Mouse (Mus musculus) CH12.LX (cell line): ENCODE measurements around the gene Prkcb.

Experiments used
- CHD1 ChIP-seq: IDR thresholded peaks from 2 replicates; pipeline ENCODE4 v1.6.1; 2012; ENCODE audit warnings: low read depth, low read length, improper control_type of control experiment, inconsistent platforms
- CTCF ChIP-seq, 2 experiments: IDR thresholded peaks in 1 of 2; conservative IDR thresholded peaks in 1 of 2; 2 replicates each; pipeline ENCODE4 v1.5.1; 2011 to 2012; ENCODE audit warnings: low read depth in 2 of 2, low read length in 2 of 2, improper control_type of control experiment in 1 of 2, inconsistent platforms in 1 of 2, mild to moderate bottlenecking in 1 of 2, moderate library complexity in 1 of 2
- E2F4 ChIP-seq: IDR thresholded peaks from 2 replicates; pipeline ENCODE4 v1.6.1; 2011; ENCODE audit warnings: low read depth, low read length, improper control_type of control experiment; ENCODE audit not compliant: insufficient replicate concordance
- EP300 ChIP-seq: IDR thresholded peaks from 2 replicates; pipeline ENCODE4 v1.6.1; 2011; ENCODE audit warnings: low read length, improper control_type of control experiment
- JUND ChIP-seq: conservative IDR thresholded peaks from 2 replicates; pipeline ENCODE4 v1.6.1; 2011; ENCODE audit warnings: low read depth, low read length, improper control_type of control experiment
- KAT2A ChIP-seq: IDR thresholded peaks from 2 replicates; pipeline ENCODE4 v1.6.1; 2012; ENCODE audit warnings: low read length, improper control_type of control experiment, inconsistent platforms; ENCODE audit not compliant: insufficient replicate concordance
- MAFK ChIP-seq: IDR thresholded peaks from 2 replicates; pipeline ENCODE4 v1.6.1; 2011; ENCODE audit warnings: low read length, improper control_type of control experiment; ENCODE audit not compliant: insufficient replicate concordance
- MAZ ChIP-seq: IDR thresholded peaks from 2 replicates; pipeline ENCODE4 v1.6.1; 2012; ENCODE audit warnings: low read depth, mild to moderate bottlenecking, inconsistent platforms, low read length, improper control_type of control experiment, moderate library complexity
- MEF2A ChIP-seq: IDR thresholded peaks from 2 replicates; pipeline ENCODE4 v1.6.1; 2014; ENCODE audit warnings: low read depth, mild to moderate bottlenecking, inconsistent platforms, low read length, improper control_type of control experiment, borderline replicate concordance
- NRF1 ChIP-seq: IDR thresholded peaks from 2 replicates; pipeline ENCODE4 v1.6.1; 2014; ENCODE audit warnings: low read depth, mild to moderate bottlenecking, inconsistent platforms, low read length, improper control_type of control experiment, moderate library complexity
- POLR2A ChIP-seq: IDR thresholded peaks from 2 replicates; pipeline ENCODE4 v1.6.1; 2011; ENCODE audit warnings: low read depth, mild to moderate bottlenecking, improper control_type of control experiment, low read length
- POLR2AphosphoS2 ChIP-seq: IDR thresholded peaks from 2 replicates; pipeline ENCODE4 v1.6.1; 2011; ENCODE audit warnings: low read depth, low read length, improper control_type of control experiment
- SMC3 ChIP-seq: IDR thresholded peaks from 2 replicates; pipeline ENCODE4 v1.6.1; 2011; ENCODE audit warnings: low read depth, low read length, improper control_type of control experiment
- ZMIZ1 ChIP-seq: IDR thresholded peaks from 2 replicates; pipeline ENCODE4 v1.6.1; 2012; ENCODE audit warnings: low read depth, mild to moderate bottlenecking, inconsistent platforms, low read length, improper control_type of control experiment

DNA sequence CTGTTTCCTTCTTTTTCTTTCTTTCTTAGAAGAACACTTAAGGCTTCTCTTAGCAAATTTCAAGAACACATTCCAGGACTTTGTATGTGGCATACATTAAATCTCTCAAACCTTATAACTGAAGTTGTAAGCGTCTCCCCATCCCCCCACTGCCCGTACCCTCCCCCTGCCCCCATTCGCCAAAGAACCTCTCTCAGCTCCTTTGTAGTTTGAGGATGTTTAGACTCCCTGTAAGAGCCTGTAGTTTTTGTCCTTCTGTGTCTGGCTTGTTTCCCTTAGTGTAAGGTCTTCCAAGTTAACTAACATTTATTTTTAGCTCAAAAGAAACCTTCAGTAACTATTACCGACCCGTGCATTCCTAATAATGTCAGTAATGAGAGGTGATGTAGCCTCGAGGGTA lies 270.4 kb downstream of the Prkcb start:
- TF ChIP-seq KAT2A (no peak), SMC3 (no peak), MAFK (no peak), POLR2A (no peak), CHD1 (no peak), POLR2AphosphoS2 (no peak), NRF1 (no peak), CTCF (conservative IDR thresholded peaks at IDR 0.05 in 1 of 2, IDR thresholded peaks at IDR 0.05 in 1 of 2; ENCODE audit: low read depth in 2 of 2, low read length in 2 of 2) (no peak), MAZ (no peak), EP300 (no peak), E2F4 (no peak), JUND (no peak), MEF2A (no peak), ZMIZ1 (no peak)
